Mouse (Mus musculus) adrenal gland, adult 10 weeks (tissue): Measurements from ENCODE around the gene Cdc42ep3. TPM values are rescaled to one million over a fixed set of nuclear protein-coding genes. Genes with fewer than 3 reads are reported as not detected.

Source experiments
- polyA plus RNA-seq: library from polyadenylated mRNA; stranded (reverse); fragments of 350-450 nt; fragmentation: Illumina TruSeq; extraction: RNeasy Lipid Tissue Mini Kit (QIAGEN cat#74804); gene quantifications from one replicate; pipeline ENCODE4 v1.2.3, GENCODE M21; 2014; ENCODE audit warnings: low read depth, low replicate concordance

Gene Cdc42ep3
- polyA plus RNA-seq, result 15.4 TPM

DNA sequence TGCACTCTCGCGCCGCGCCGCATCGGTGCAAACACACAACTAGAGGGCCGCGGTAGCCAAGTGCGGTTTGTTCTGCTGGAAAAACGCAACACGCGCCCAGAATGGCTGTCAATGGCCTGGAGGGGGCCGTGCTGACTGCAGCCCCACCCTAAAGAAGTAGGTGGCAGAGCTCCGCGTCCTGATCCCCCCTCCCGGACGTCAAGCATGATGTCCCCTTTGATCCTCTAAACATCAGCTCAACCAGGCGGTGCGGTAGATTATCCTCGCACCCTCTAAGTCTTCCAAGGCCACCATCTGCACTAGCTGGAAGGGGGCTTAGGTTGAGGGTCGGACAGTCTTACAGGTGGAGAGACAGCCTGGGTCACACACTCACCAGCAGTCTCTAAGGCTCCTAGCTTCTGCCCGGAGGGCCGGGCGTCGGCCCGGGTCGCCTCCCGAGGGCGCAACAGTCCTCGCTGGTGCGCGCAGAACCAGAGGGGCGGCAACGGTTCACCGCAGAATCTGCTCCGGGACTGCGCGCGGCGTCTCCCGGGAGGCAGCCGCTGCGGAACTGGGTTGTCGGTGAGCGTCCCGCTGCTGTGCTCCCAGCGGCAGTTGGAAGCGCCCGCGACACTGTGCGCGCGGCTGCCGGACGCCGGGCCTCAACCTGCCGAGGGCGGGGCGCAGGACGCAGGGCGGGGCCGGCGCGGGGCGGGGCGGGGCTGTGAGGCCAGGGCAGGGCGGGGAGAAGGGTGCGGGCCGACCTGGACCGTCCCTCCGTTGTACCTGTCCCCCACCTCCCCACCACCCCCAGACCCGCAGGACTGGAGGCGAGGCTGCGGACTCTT lies at the start of gene Cdc42ep3:
Gene Cdc42ep3, minus strand, starts transcription at position 648 of the 827 bp plus-strand sequence.

